Mouse (Mus musculus) neural tube, embryonic 11.5 days (tissue): ENCODE measurements around the gene Nedd4. TPM values are rescaled to one million over a fixed set of nuclear protein-coding genes. Genes with fewer than 3 reads are reported as not detected.

Source experiments
- ATAC-seq: fragments of 200-750 bp; cut with Nextera tagmentation; 2 replicates; pipeline ENCODE4 v1.8.0; 2017; ENCODE audit warnings: moderate number of reproducible peaks, mild to moderate bottlenecking, moderate TSS enrichment, moderate library complexity; ENCODE audit not compliant: insufficient read depth, low FRiP score, low TSS enrichment
- DNase-seq: peaks from one replicate; pipeline ENCODE4 v3.0.0-alpha.2; 2015; ENCODE audit warnings: low spot score
- H3K27ac ChIP-seq: fragments of 300-500 bp; sonication (generic); 2 replicates; pipeline ENCODE4 v1.5.1; 2014; ENCODE audit warnings: low read depth, mild to moderate bottlenecking, low read length
- H3K27me3 ChIP-seq: fragments of 300-500 bp; sonication (generic); 2 replicates; pipeline ENCODE4 v1.6.1; 2014; ENCODE audit warnings: mild to moderate bottlenecking, low read length, mixed read lengths; ENCODE audit not compliant: control insufficient read depth, insufficient read depth
- H3K36me3 ChIP-seq: fragments of 300-500 bp; sonication (generic); 2 replicates; pipeline ENCODE4 v1.6.1; 2014; ENCODE audit warnings: mild to moderate bottlenecking, low read length, moderate library complexity, mixed read lengths; ENCODE audit not compliant: control insufficient read depth, insufficient read depth
- H3K4me1 ChIP-seq: fragments of 300-500 bp; sonication (generic); 2 replicates; pipeline ENCODE4 v1.6.1; 2014; ENCODE audit warnings: low read length, mixed read lengths; ENCODE audit not compliant: control insufficient read depth, insufficient read depth
- H3K4me2 ChIP-seq: fragments of 300-500 bp; sonication (generic); 2 replicates; pipeline ENCODE4 v1.6.1; 2014; ENCODE audit warnings: low read depth, mild to moderate bottlenecking, moderate library complexity
- H3K4me3 ChIP-seq: fragments of 300-500 bp; sonication (generic); 2 replicates; pipeline ENCODE4 v1.5.1; 2014; ENCODE audit warnings: low read depth, low read length
- H3K9ac ChIP-seq: fragments of 300-500 bp; sonication (generic); 2 replicates; pipeline ENCODE4 v1.6.1; 2014; ENCODE audit warnings: mild to moderate bottlenecking, low read length
- H3K9me3 ChIP-seq: fragments of 300-500 bp; sonication (generic); 2 replicates; pipeline ENCODE4 v1.6.1; 2016; ENCODE audit warnings: low read length; ENCODE audit not compliant: control insufficient read depth
- WGBS: fragments of 180-500 bp; shearing (Covaris S2); extraction: QIAGEN DNeasy Blood & Tissue Kit; methylation state at CpG from one replicate; pipeline ENCODE4 v1.1.7; 2014; 5-methylcytosine and 5-hydroxymethylcytosine counted together
- polyA plus RNA-seq: library from polyadenylated mRNA; unstranded; fragments of >200 nt; fragmentation: Nextera tagmentation; extraction: Ambion mirVana; gene quantifications from 2 replicates; pipeline ENCODE4 v1.2.1, GENCODE M21; 2014

Nedd4 gene
- polyA plus RNA-seq, 1 experiment from 2014 or later: 799 TPM

DNA sequence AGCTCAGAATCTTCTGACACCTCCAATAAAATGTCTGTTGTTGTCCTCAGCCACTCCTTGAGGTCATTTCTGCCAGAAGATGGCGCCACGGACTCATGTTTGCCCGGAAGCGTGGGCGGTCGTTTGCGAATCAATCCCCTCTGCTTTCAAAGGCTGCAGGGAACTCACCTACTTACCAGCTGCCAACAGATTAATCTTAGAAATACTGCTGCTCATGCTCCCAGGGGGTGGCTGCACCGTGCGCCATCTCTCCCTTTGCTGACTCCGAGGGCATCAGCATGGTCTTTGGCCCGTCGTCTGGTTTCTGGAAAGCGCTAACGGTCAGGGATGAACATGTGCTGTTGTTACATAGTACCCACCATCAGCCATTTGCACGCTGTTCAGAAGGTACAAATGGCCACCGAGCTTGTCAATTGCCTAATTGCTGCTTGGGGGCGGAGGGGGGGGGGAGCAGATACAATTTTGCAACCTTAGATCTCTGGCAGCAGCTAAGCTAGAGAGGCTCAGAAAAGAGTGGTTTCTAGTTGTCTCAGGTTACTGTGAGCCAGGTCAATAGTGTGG is 104.7 kb downstream of the Nedd4 start:
- no peaks in the 10 kb centered on the region for H3K9me3 ChIP-seq
- ATAC-seq (peak; percentile 52; the same call in 1 of the 2 replicates), DNase-seq (peak; percentile 89)
- H3K4me3 ChIP-seq: 0 out of 2 replicates have a peak overlapping the region, but pooled peaks have one; percentile 15
- H3K4me1 ChIP-seq: peaks cover 3% of the 10 kb centered on the region; the same call in 1 of the 2 replicates
- no peak overlapping the region for H3K27ac ChIP-seq
- peak overlapping the region; percentile 47 for H3K4me2 ChIP-seq
- H3K27me3 ChIP-seq: no peaks in the 10 kb centered on the region
- no peaks in the 10 kb centered on the region for H3K36me3 ChIP-seq
- under 1% methylated on average over 17 of the region's 17 CpGs for WGBS
- H3K9ac ChIP-seq: peak overlapping the region; percentile 41

DNA sequence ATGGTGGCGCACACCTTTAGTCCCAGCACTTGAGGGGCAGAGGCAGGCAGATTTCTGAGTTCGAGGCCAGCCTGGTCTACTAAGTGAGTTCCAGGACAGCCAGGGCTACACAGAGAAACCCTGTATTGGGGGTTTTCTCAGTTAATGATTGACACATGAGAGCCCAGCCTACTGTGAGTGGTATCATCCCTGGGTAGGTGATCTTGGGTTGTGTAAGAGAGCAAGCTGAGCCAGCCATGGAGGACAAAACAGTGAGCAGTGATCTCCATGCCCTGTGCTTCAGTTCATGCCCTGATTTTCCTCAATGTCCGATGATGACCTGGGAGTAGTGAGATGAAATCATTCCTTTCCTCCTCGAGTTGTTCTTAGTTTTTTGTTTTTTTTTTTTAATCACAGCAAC is 112.9 kb downstream of the Nedd4 start:
- Histone ChIP-seq H3K4me1 (peaks cover 7% of the 10 kb centered on the region; the same call in 1 of the 2 replicates), H3K27ac (no peak overlapping the region), H3K36me3 (no peaks in the 10 kb centered on the region), H3K27me3 (no peaks in the 10 kb centered on the region), H3K9ac (no peak overlapping the region), H3K4me3 (no peak overlapping the region), H3K4me2 (no peak overlapping the region), H3K9me3 (no peaks in the 10 kb centered on the region)
- ATAC-seq (no peak), DNase-seq (no peak)
- WGBS: 87% methylated on average over 4 of the region's 4 CpGs

DNA sequence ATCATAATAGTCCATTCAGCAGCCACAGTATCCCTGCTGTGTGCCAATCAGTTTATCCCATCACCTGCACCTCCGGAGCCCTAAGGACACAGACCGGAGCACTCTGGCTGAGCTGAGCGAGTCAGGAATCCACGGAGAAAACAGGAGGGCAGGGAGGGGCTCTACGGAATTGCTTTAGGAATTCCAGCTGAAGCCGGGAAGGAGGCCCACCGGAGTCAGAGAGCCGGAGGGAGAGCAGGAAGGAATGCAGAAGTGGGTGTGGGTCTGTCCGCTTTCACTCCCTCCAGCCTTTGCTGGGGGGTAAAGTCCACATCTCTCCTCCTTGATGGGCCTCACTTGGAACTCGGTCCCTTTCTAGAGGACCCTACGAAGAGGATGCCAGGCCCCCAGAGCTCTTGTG is 116.9 kb downstream of the Nedd4 start:
- DNase-seq (no peak), ATAC-seq (no peak)
- H3K27ac ChIP-seq: no peak overlapping the region
- H3K36me3 ChIP-seq: no peaks in the 10 kb centered on the region
- H3K27me3 ChIP-seq: no peaks in the 10 kb centered on the region
- no peak overlapping the region for H3K4me2 ChIP-seq
- 53% methylated on average over 11 of the region's 11 CpGs for WGBS
- no peak overlapping the region for H3K4me3 ChIP-seq
- peaks cover 21% of the 10 kb centered on the region for H3K4me1 ChIP-seq
- H3K9ac ChIP-seq: no peak overlapping the region
- no peaks in the 10 kb centered on the region for H3K9me3 ChIP-seq

DNA sequence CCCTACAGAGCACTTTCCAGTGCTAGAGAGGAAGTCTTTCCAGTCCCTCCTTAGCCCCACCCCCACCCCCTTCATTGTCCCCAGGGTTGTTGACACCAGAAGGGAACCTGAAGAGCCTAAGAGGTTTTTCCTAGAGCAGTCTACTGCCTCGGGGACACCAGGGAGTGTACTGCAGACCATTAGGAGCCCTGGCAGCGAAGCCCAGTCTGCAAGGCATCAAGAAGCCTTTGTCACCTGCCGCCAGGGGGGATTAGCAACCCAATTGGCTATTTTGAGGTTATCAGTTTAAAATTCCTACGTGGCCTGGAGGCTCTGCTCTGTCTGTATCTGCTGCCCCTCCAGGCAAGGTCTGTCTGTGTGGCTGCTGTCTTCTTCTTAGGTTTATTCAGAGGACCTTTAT is 117.6 kb downstream of the Nedd4 start:
- H3K36me3 ChIP-seq: no peaks in the 10 kb centered on the region
- H3K4me3 ChIP-seq: no peak overlapping the region
- H3K27ac ChIP-seq: no peak overlapping the region
- no peaks in the 10 kb centered on the region for H3K9me3 ChIP-seq
- H3K9ac ChIP-seq: no peak overlapping the region
- peak; percentile 24 for DNase-seq
- no peaks in the 10 kb centered on the region for H3K27me3 ChIP-seq
- WGBS: 8% methylated on average over 4 of the region's 4 CpGs
- no peak overlapping the region for H3K4me2 ChIP-seq
- H3K4me1 ChIP-seq: peaks cover 21% of the 10 kb centered on the region
- no peak for ATAC-seq

DNA sequence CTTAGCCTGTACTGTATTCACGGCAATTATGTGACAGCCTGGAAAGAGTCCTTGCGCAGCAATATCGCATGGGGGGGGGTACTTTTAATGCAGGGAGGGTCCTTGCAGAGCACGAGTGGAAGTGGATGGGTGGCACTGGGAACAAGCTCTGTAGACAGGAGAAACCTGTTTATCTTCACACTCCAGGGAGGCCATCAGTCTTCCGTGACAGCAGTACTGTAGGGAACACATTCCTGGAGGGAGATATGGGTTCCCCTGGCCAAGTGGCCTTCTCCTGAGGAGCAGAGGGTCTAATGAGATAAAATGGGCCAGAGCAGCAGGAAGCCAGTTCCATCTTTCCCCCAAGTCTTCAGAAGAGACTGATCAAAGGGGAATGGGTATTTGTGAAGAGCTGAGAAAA is 118.5 kb downstream of the Nedd4 start:
- Histone ChIP-seq H3K4me2 (no peak overlapping the region), H3K27ac (no peak overlapping the region), H3K4me1 (peaks cover 21% of the 10 kb centered on the region), H3K27me3 (no peaks in the 10 kb centered on the region), H3K9ac (no peak overlapping the region), H3K36me3 (no peaks in the 10 kb centered on the region), H3K4me3 (no peak overlapping the region), H3K9me3 (no peaks in the 10 kb centered on the region)
- no peak for ATAC-seq
- no peak for DNase-seq
- 18% methylated on average over 5 of the region's 5 CpGs for WGBS

DNA sequence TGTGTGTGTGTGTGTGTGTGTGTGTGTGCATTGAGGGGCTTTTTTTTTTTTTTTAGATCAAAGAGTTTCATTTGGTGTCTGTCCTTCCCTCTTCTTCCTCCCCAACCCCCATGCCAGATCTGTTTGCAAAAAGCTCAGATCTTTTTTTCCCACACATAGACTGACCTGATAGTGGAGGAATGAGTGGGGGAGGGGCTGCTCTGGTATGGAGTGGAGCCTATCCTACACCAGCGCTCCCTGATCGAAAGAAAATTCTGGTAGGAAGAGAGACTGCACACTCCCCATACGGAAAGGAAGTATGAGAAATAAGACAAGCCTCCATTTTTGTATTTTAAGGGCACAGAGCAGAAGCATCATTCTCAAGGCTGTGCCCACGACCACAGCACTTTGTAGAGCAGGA is 119.3 kb downstream of the Nedd4 start:
- DNase-seq (peak; percentile 26), ATAC-seq (no peak)
- H3K27me3 ChIP-seq: no peaks in the 10 kb centered on the region
- no peaks in the 10 kb centered on the region for H3K36me3 ChIP-seq
- 44% methylated on average over 4 of the region's 4 CpGs for WGBS
- H3K27ac ChIP-seq: no peak overlapping the region
- no peak overlapping the region for H3K4me3 ChIP-seq
- no peak overlapping the region for H3K9ac ChIP-seq
- H3K9me3 ChIP-seq: no peaks in the 10 kb centered on the region
- peaks cover 21% of the 10 kb centered on the region for H3K4me1 ChIP-seq
- H3K4me2 ChIP-seq: no peak overlapping the region

DNA sequence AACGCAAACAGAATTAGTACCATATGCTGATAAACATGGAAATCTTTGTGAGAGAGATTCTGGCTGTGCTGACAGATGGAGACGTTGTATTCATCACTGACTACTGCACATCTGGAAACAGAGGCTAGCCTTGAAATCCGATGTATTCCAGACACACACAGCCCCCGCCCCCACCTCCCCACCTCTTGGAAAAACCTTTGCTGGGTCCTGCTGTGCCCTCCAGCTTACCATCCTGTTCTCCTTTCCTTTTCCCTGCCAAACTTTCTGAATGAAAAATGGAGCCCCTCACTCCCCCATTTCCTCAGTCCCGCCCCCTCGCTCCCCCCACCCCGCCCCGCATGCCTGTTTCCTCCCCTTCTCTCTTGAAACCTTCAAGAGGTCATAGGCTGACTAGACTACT is 120.0 kb downstream of the Nedd4 start:
- no peak for ATAC-seq
- Histone ChIP-seq H3K4me3 (no peak overlapping the region), H3K36me3 (no peaks in the 10 kb centered on the region), H3K4me1 (peaks cover 21% of the 10 kb centered on the region), H3K4me2 (no peak overlapping the region), H3K27ac (no peak overlapping the region), H3K27me3 (no peaks in the 10 kb centered on the region), H3K9me3 (no peaks in the 10 kb centered on the region), H3K9ac (no peak overlapping the region)
- peak; percentile 34 for DNase-seq
- WGBS: 55% methylated on average over 8 of the region's 8 CpGs

DNA sequence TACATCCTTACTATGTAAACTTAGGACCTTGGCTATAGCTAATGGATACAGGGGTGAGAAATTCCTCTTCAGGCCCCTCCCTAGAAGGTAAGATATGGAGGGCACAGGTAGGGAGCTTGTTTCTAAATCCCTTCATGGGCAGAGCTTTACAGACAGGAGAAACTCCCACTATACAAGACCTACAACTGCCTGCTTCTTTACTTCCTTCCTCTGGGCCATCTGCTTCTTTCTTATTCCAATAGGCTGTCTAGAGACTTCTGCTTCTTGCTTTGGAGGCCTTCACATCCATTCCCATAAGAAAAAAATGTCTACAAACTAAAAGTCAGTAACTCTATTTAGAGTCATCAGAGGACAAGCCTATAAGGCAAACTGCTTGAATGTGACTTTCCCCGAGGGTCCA is 125.6 kb downstream of the Nedd4 start:
- no peak overlapping the region for H3K9ac ChIP-seq
- no peak overlapping the region for H3K27ac ChIP-seq
- WGBS: 79% methylated on average over 1 of the region's 1 CpGs
- no peak for ATAC-seq
- H3K4me3 ChIP-seq: no peak overlapping the region
- DNase-seq: no peak
- H3K27me3 ChIP-seq: no peaks in the 10 kb centered on the region
- H3K4me1 ChIP-seq: 0 out of 2 replicates have a peak, but pooled peaks cover 2% of the 10 kb centered on the region
- no peaks in the 10 kb centered on the region for H3K9me3 ChIP-seq
- H3K4me2 ChIP-seq: no peak overlapping the region
- no peaks in the 10 kb centered on the region for H3K36me3 ChIP-seq

DNA sequence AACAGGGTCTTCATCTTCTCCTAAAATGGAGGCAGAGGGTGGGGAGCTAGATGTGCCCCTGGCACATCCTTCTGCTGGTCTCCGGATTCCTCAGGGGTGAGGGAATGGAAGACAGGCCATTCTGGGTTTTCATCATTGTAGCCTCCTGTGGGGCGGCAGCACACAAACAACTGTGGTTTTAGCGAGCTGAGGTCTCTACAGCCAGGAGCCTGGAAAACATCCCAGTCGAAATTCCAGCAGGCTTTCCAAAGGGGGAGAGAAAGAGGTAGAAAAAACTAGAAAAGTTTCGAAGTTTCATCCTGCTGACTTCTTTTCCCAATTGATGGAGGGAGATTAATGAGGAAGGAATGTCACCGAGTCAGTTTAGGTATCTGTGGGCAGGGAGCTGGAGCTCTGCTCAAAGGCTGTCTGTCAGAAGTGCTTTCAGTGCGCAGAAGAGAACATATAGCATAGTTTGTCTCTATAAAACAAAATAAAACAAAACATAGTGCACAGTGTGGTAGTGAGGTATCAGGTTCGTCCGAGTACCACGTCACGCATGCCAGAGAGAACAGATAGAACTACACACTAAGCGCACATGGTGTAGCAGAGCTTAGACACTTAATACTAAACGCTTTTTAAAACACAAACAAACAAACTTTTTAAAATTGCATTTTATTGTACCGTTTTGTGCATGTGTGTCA is 128.5 kb downstream of the Nedd4 start:
- 55% methylated on average over 14 of the region's 14 CpGs for WGBS
- H3K4me2 ChIP-seq: no peak overlapping the region
- 0 out of 2 replicates have a peak, but pooled peaks cover 2% of the 10 kb centered on the region for H3K4me1 ChIP-seq
- H3K27ac ChIP-seq: no peak overlapping the region
- no peaks in the 10 kb centered on the region for H3K27me3 ChIP-seq
- H3K9me3 ChIP-seq: no peaks in the 10 kb centered on the region
- DNase-seq (no peak), ATAC-seq (no peak)
- no peaks in the 10 kb centered on the region for H3K36me3 ChIP-seq
- H3K9ac ChIP-seq: no peak overlapping the region
- no peak overlapping the region for H3K4me3 ChIP-seq
